Mouse (Mus musculus) brain, embryonic 14.5 days (tissue): Measurements from ENCODE around the gene Polg2.

Experiments
- CTCF ChIP-seq: fragments of 200-500 bp; IDR thresholded peaks from 2 replicates; pipeline ENCODE4 v1.5.1; 2012; ENCODE audit warnings: inconsistent platforms, mild to moderate bottlenecking, moderate library complexity, borderline replicate concordance; ENCODE audit not compliant: insufficient read depth, insufficient read length; ENCODE audit errors: extremely low read depth
- POLR2A ChIP-seq: fragments of 200-500 bp; IDR thresholded peaks from 2 replicates; pipeline ENCODE4 v1.6.1; 2012; ENCODE audit warnings: mild to moderate bottlenecking, inconsistent platforms, borderline replicate concordance; ENCODE audit not compliant: poor library complexity, insufficient read depth, insufficient read length, severe bottlenecking; ENCODE audit errors: extremely low read depth

GRCm38 (mm10) chr11:106724176-106724915, 55.0 kb downstream of the Polg2 start:
- no peak for TF ChIP-seq POLR2A
- TF ChIP-seq CTCF: no peak
